Mouse (Mus musculus): ENCODE measurements at regions not wholly inside any gene's neighbourhood (a gene's known extent, or its start where the extent isn't known, plus 50 kb on each side); places are given as distances from the start of the nearest gene placed in this dataset.

- 85% methylated on average over 4 of the region's 4 CpGs for WGBS
- no peak overlapping the region for H3K4me2 ChIP-seq
- no peak overlapping the region for H3K27ac ChIP-seq (ENCODE audit: low read depth, low read length)
- H3K36me3 ChIP-seq (ENCODE audit: control insufficient read depth, insufficient read depth, low read length): no peaks in the 10 kb centered on the region
- no peak overlapping the region for H3K9ac ChIP-seq (ENCODE audit: low read length)
- H3K4me1 ChIP-seq (ENCODE audit: control insufficient read depth, insufficient read depth, low read length): no peaks in the 10 kb centered on the region
- H3K9me3 ChIP-seq (ENCODE audit: control insufficient read depth, low read length): no peaks in the 10 kb centered on the region
- ATAC-seq (ENCODE audit: low FRiP score): no peak
- H3K4me3 ChIP-seq (ENCODE audit: low read depth, low read length): no peak overlapping the region
- DNase-seq (ENCODE audit: low spot score, missing footprints): no peak
- no peaks in the 10 kb centered on the region for H3K27me3 ChIP-seq (ENCODE audit: control insufficient read depth, insufficient read depth, low read length)
Observed at GRCm38 (mm10) chr12:118716824-118717223, 129.3 kb upstream of the Sp8 start.

DNA sequence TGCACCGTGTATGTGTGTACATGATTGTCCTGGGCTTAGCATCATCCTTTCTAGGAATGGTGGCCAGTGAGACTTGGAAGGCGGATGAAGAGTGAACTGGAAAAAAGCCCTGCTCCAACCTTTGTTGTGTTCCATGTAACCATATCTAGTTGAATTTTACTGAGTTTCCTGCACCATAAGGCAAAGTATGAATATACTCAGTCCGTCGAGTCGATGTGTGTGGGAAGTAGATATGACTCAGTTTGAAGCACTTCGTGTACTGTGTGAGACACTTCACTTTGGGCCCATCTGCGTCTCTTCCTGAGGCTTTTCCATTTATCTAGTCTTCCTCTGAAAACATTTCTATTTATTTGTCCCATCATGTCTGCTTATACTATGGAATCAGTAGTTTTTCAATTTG, 139.5 kb upstream of the Sp8 start:
- Histone ChIP-seq H3K4me3 (ENCODE audit: low read depth, low read length) (no peak overlapping the region), H3K9ac (ENCODE audit: low read length) (no peak overlapping the region), H3K36me3 (ENCODE audit: control insufficient read depth, insufficient read depth, low read length) (no peaks in the 10 kb centered on the region), H3K9me3 (ENCODE audit: control insufficient read depth, low read length) (no peaks in the 10 kb centered on the region), H3K27ac (ENCODE audit: low read depth, low read length) (no peak overlapping the region), H3K4me2 (no peak overlapping the region), H3K27me3 (ENCODE audit: control insufficient read depth, insufficient read depth, low read length) (no peaks in the 10 kb centered on the region), H3K4me1 (ENCODE audit: control insufficient read depth, insufficient read depth, low read length) (0 out of 2 replicates have a peak, but pooled peaks cover 2% of the 10 kb centered on the region)
- 91% methylated on average over 7 of the region's 7 CpGs for WGBS
- DNase-seq (ENCODE audit: low spot score, missing footprints) (no peak), ATAC-seq (ENCODE audit: low FRiP score) (no peak)

DNA sequence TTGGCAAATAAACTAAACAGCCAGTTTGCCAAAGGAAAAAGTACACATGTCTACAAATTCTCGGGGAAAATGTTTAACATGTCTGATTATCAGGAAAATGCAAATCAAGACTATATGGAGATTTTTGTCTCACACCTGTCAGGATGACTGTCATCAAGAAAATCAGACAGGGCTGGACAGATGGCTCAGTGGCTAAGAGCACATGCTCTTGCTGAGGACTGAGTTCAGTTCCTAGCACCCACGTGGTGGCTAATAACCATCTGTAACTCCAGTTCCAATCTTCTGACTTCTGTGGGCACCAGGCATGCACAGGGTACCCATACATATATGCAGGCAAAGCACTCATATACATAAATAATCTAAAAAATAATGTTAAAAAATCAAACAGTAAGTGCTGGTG, 141.3 kb upstream of the Sp8 start:
- H3K4me2 ChIP-seq: no peak overlapping the region
- no peaks in the 10 kb centered on the region for H3K27me3 ChIP-seq (ENCODE audit: control insufficient read depth, insufficient read depth, low read length)
- H3K4me1 ChIP-seq (ENCODE audit: control insufficient read depth, insufficient read depth, low read length): 0 out of 2 replicates have a peak, but pooled peaks cover 2% of the 10 kb centered on the region
- H3K9me3 ChIP-seq (ENCODE audit: control insufficient read depth, low read length): no peaks in the 10 kb centered on the region
- H3K4me3 ChIP-seq (ENCODE audit: low read depth, low read length): no peak overlapping the region
- ATAC-seq (ENCODE audit: low FRiP score) (no peak), DNase-seq (ENCODE audit: low spot score, missing footprints) (no peak)
- WGBS: 87% methylated on average over 2 of the region's 2 CpGs
- H3K27ac ChIP-seq (ENCODE audit: low read depth, low read length): no peak overlapping the region
- no peak overlapping the region for H3K9ac ChIP-seq (ENCODE audit: low read length)
- no peaks in the 10 kb centered on the region for H3K36me3 ChIP-seq (ENCODE audit: control insufficient read depth, insufficient read depth, low read length)

DNA sequence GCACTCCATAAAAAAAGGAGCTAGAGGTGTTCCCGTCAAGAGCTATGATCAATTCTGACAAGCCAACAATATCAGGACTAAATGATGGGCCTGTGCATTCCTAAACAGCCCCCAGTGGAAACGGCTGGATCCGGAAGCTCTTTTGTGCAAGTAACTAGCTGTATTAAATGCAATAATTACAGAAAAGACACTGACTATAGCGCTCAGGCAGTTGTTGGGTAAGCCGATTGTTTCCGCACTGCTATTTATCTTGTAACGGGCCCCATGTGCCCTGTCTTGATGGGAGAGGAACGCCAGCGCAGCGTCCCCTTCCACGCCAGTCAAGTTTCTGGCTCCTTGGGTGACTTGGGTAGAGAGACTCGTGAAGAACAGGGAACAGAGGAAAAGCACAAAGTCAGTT, 142.4 kb upstream of the Sp8 start:
- no peak overlapping the region for H3K27ac ChIP-seq (ENCODE audit: low read depth, low read length)
- 0 out of 2 replicates have a peak, but pooled peaks cover 2% of the 10 kb centered on the region for H3K4me1 ChIP-seq (ENCODE audit: control insufficient read depth, insufficient read depth, low read length)
- WGBS: 63% methylated on average over 12 of the region's 12 CpGs
- H3K36me3 ChIP-seq (ENCODE audit: control insufficient read depth, insufficient read depth, low read length): no peaks in the 10 kb centered on the region
- no peak overlapping the region for H3K9ac ChIP-seq (ENCODE audit: low read length)
- no peak overlapping the region for H3K4me2 ChIP-seq
- DNase-seq (ENCODE audit: low spot score, missing footprints) (no peak), ATAC-seq (ENCODE audit: low FRiP score) (no peak)
- H3K9me3 ChIP-seq (ENCODE audit: control insufficient read depth, low read length): no peaks in the 10 kb centered on the region
- no peak overlapping the region for H3K4me3 ChIP-seq (ENCODE audit: low read depth, low read length)
- no peaks in the 10 kb centered on the region for H3K27me3 ChIP-seq (ENCODE audit: control insufficient read depth, insufficient read depth, low read length)

DNA sequence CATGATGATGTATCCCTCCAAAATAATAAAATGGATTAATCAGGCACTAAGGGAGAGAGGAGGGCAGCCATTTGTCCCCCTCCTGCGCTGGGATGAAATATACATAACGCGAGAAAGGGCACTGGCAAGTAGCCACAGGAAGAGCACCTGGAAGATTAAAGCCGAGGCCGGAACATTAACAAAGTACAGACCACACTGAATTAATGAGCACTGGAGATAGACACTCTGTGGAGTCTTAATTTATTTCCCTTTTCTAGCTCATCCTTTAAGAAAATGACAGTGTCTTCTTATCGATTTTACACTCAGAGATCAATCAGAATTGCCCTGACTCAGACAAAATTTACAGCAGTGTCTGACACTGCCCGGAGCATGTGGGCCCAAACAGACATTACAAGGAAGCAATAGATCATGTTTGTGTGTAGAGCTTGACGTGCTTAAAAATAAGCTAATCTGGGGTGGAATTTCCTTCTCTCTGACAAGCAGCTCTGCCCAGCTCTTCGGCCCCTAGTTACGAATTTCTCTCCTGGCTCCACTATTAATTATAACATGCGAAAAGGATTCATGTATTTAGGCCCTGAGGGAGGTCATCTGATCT, 143.0 kb upstream of the Sp8 start:
- no peak for DNase-seq (ENCODE audit: low spot score, missing footprints)
- Histone ChIP-seq H3K9me3 (ENCODE audit: control insufficient read depth, low read length) (no peaks in the 10 kb centered on the region), H3K27me3 (ENCODE audit: control insufficient read depth, insufficient read depth, low read length) (no peaks in the 10 kb centered on the region), H3K36me3 (ENCODE audit: control insufficient read depth, insufficient read depth, low read length) (no peaks in the 10 kb centered on the region), H3K4me3 (ENCODE audit: low read depth, low read length) (no peak overlapping the region), H3K4me2 (no peak overlapping the region), H3K4me1 (ENCODE audit: control insufficient read depth, insufficient read depth, low read length) (0 out of 2 replicates have a peak, but pooled peaks cover 2% of the 10 kb centered on the region), H3K27ac (ENCODE audit: low read depth, low read length) (no peak overlapping the region), H3K9ac (ENCODE audit: low read length) (no peak overlapping the region)
- 73% methylated on average over 11 of the region's 11 CpGs for WGBS
- no peak for ATAC-seq (ENCODE audit: low FRiP score)

- Histone ChIP-seq H3K4me1 (ENCODE audit: control insufficient read depth, insufficient read depth, low read length) (0 out of 2 replicates have a peak, but pooled peaks cover 2% of the 10 kb centered on the region), H3K9ac (ENCODE audit: low read length) (no peak overlapping the region), H3K27ac (ENCODE audit: low read depth, low read length) (no peak overlapping the region), H3K4me2 (no peak overlapping the region), H3K36me3 (ENCODE audit: control insufficient read depth, insufficient read depth, low read length) (no peaks in the 10 kb centered on the region), H3K27me3 (ENCODE audit: control insufficient read depth, insufficient read depth, low read length) (no peaks in the 10 kb centered on the region), H3K4me3 (ENCODE audit: low read depth, low read length) (no peak overlapping the region), H3K9me3 (ENCODE audit: control insufficient read depth, low read length) (no peaks in the 10 kb centered on the region)
- WGBS: 86% methylated on average over 2 of the region's 2 CpGs
- DNase-seq (ENCODE audit: low spot score, missing footprints) (no peak), ATAC-seq (ENCODE audit: low FRiP score) (no peak)
Observed at GRCm38 (mm10) chr12:118701838-118702237, 144.3 kb upstream of the Sp8 start.

- H3K36me3 ChIP-seq (ENCODE audit: control insufficient read depth, insufficient read depth, low read length): no peaks in the 10 kb centered on the region
- ATAC-seq (ENCODE audit: low FRiP score): no peak
- H3K9ac ChIP-seq (ENCODE audit: low read length): no peak overlapping the region
Observed at GRCm38 (mm10) chr12:118698110-118698509, 148.0 kb upstream of the Sp8 start.

GRCm38 (mm10) chr12:118694701-118695100, 151.4 kb upstream of the Sp8 start:
- Histone ChIP-seq H3K4me2 (no peak overlapping the region), H3K9ac (ENCODE audit: low read length) (no peak overlapping the region), H3K4me3 (ENCODE audit: low read depth, low read length) (no peak overlapping the region), H3K36me3 (ENCODE audit: control insufficient read depth, insufficient read depth, low read length) (no peaks in the 10 kb centered on the region), H3K9me3 (ENCODE audit: control insufficient read depth, low read length) (no peaks in the 10 kb centered on the region), H3K27ac (ENCODE audit: low read depth, low read length) (no peak overlapping the region), H3K27me3 (ENCODE audit: control insufficient read depth, insufficient read depth, low read length) (no peaks in the 10 kb centered on the region), H3K4me1 (ENCODE audit: control insufficient read depth, insufficient read depth, low read length) (no peaks in the 10 kb centered on the region)
- DNase-seq (ENCODE audit: low spot score, missing footprints) (no peak), ATAC-seq (ENCODE audit: low FRiP score) (no peak)
- WGBS: 91% methylated on average over 2 of the region's 2 CpGs

More at GRCm38 (mm10) chr12:118698110-118698509, 148.0 kb upstream of the Sp8 start:
- Histone ChIP-seq H3K27me3 (ENCODE audit: control insufficient read depth, insufficient read depth, low read length) (no peaks in the 10 kb centered on the region), H3K4me3 (ENCODE audit: low read depth, low read length) (no peak overlapping the region), H3K4me2 (no peak overlapping the region), H3K9me3 (ENCODE audit: control insufficient read depth, low read length) (no peaks in the 10 kb centered on the region), H3K27ac (ENCODE audit: low read depth, low read length) (no peak overlapping the region), H3K4me1 (ENCODE audit: control insufficient read depth, insufficient read depth, low read length) (no peaks in the 10 kb centered on the region)
- DNase-seq (ENCODE audit: low spot score, missing footprints): no peak

- no peaks in the 10 kb centered on the region for H3K36me3 ChIP-seq (ENCODE audit: control insufficient read depth, insufficient read depth, low read length)
- no peak overlapping the region for H3K9ac ChIP-seq (ENCODE audit: low read length)
- 97% methylated on average over 1 of the region's 1 CpGs for WGBS
- no peaks in the 10 kb centered on the region for H3K9me3 ChIP-seq (ENCODE audit: control insufficient read depth, low read length)
- no peak for ATAC-seq (ENCODE audit: low FRiP score)
- H3K27me3 ChIP-seq (ENCODE audit: control insufficient read depth, insufficient read depth, low read length): no peaks in the 10 kb centered on the region
- H3K27ac ChIP-seq (ENCODE audit: low read depth, low read length): no peak overlapping the region
- no peak overlapping the region for H3K4me2 ChIP-seq
- no peak for DNase-seq (ENCODE audit: low spot score, missing footprints)
- H3K4me1 ChIP-seq (ENCODE audit: control insufficient read depth, insufficient read depth, low read length): no peaks in the 10 kb centered on the region
- H3K4me3 ChIP-seq (ENCODE audit: low read depth, low read length): no peak overlapping the region
Observed at GRCm38 (mm10) chr12:118682902-118683301, 163.2 kb upstream of the Sp8 start.
